Mouse (Mus musculus) testis, adult 2 months (tissue): ENCODE measurements around the gene Elane. TPM values are rescaled to one million over a fixed set of nuclear protein-coding genes. Genes with fewer than 3 reads are reported as not detected.
A peak's percentile ranks its signal among the peaks of the same experiment; 100 is the strongest.

Experiments
- H3K27ac ChIP-seq: fragments of 200-500 bp; 2 replicates; pipeline ENCODE4 v1.5.1; 2012; ENCODE audit warnings: low read depth, low read length; ENCODE audit not compliant: control insufficient read depth, insufficient read depth
- H3K27me3 ChIP-seq: fragments of 200-500 bp; 2 replicates; pipeline ENCODE4 v1.6.1; 2012; ENCODE audit warnings: mild to moderate bottlenecking, low read length, moderate library complexity; ENCODE audit not compliant: control insufficient read depth, insufficient read depth
- H3K36me3 ChIP-seq: fragments of 200-500 bp; 2 replicates; pipeline ENCODE4 v1.6.1; 2012; ENCODE audit warnings: mild to moderate bottlenecking, low read length; ENCODE audit not compliant: control insufficient read depth, insufficient read depth
- H3K4me1 ChIP-seq: fragments of 200-500 bp; 2 replicates; pipeline ENCODE4 v1.6.1; 2012; ENCODE audit warnings: low read length; ENCODE audit not compliant: control insufficient read depth, insufficient read depth
- H3K4me3 ChIP-seq: fragments of 200-500 bp; 2 replicates; pipeline ENCODE4 v1.5.1; 2012; ENCODE audit warnings: low read depth, mild to moderate bottlenecking, low read length, moderate library complexity, mixed read lengths; ENCODE audit not compliant: control insufficient read depth
- CTCF ChIP-seq: fragments of 200-500 bp; IDR thresholded peaks from 2 replicates; pipeline ENCODE4 v1.5.1; 2012; ENCODE audit warnings: low read depth, mild to moderate bottlenecking, inconsistent platforms, low read length, moderate library complexity; ENCODE audit not compliant: control insufficient read depth, insufficient read depth, insufficient replicate concordance
- POLR2A ChIP-seq: fragments of 200-500 bp; IDR thresholded peaks from 2 replicates; pipeline ENCODE4 v1.6.1; 2012; ENCODE audit warnings: low read depth, mild to moderate bottlenecking, inconsistent platforms, low read length, moderate library complexity; ENCODE audit not compliant: control insufficient read depth
- polyA plus RNA-seq: library from polyadenylated mRNA; depleted of rRNA; stranded (reverse); fragments of >200 nt; gene quantifications from 2 replicates; pipeline ENCODE4 v1.2.3, GENCODE M21; 2012

The Elane gene
- polyA plus RNA-seq, 1 experiment = 0.11 TPM

GRCm38 (mm10) chr10:79858416-79859074 is 27.5 kb upstream of the Elane start:
- no peak overlapping the region for H3K27ac ChIP-seq
- peaks cover 9% of the 10 kb centered on the region for H3K4me1 ChIP-seq
- no peaks in the 10 kb centered on the region for H3K27me3 ChIP-seq
- H3K36me3 ChIP-seq = peaks cover 5% of the 10 kb centered on the region
- no peak for TF ChIP-seq CTCF
- TF ChIP-seq POLR2A = no peak
- no peak overlapping the region for H3K4me3 ChIP-seq

- H3K4me3 ChIP-seq = no peak overlapping the region
- H3K27me3 ChIP-seq = no peaks in the 10 kb centered on the region
- H3K4me1 ChIP-seq = peaks cover 9% of the 10 kb centered on the region
- no peak overlapping the region for H3K27ac ChIP-seq
- TF ChIP-seq CTCF (no peak), POLR2A (no peak)
- H3K36me3 ChIP-seq = peaks cover 5% of the 10 kb centered on the region
These were observed 26.9 kb upstream of the Elane start for GRCm38 (mm10) chr10:79859116-79859515.

GRCm38 (mm10) chr10:79860079-79860911 is 25.8 kb upstream of the Elane start:
- Histone ChIP-seq H3K36me3 (peaks cover 5% of the 10 kb centered on the region), H3K27ac (no peak overlapping the region), H3K4me3 (no peak overlapping the region), H3K27me3 (no peaks in the 10 kb centered on the region), H3K4me1 (peaks cover 9% of the 10 kb centered on the region)
- TF ChIP-seq CTCF (no peak), POLR2A (no peak)

GRCm38 (mm10) chr10:79861230-79862048 is 24.6 kb upstream of the Elane start:
- Histone ChIP-seq H3K4me3 (no peak overlapping the region), H3K4me1 (peaks cover 4% of the 10 kb centered on the region), H3K27me3 (no peaks in the 10 kb centered on the region), H3K27ac (no peak overlapping the region), H3K36me3 (peaks cover 4% of the 10 kb centered on the region)
- TF ChIP-seq POLR2A (no peak), CTCF (no peak)

GRCm38 (mm10) chr10:79862049-79862788 is 23.8 kb upstream of the Elane start:
- TF ChIP-seq CTCF (no peak), POLR2A (0 out of 2 replicates have a peak, but pooled peaks have one; percentile 19)
- Histone ChIP-seq H3K36me3 (peaks cover 4% of the 10 kb centered on the region), H3K27me3 (no peaks in the 10 kb centered on the region), H3K27ac (no peak overlapping the region), H3K4me3 (no peak overlapping the region), H3K4me1 (no peaks in the 10 kb centered on the region; the same call in 1 of the 2 replicates)

GRCm38 (mm10) chr10:79862925-79863324 is 23.1 kb upstream of the Elane start:
- Histone ChIP-seq H3K27ac (no peak overlapping the region), H3K27me3 (no peaks in the 10 kb centered on the region), H3K4me3 (no peak overlapping the region), H3K36me3 (peaks cover 4% of the 10 kb centered on the region), H3K4me1 (no peaks in the 10 kb centered on the region; the same call in 1 of the 2 replicates)
- TF ChIP-seq POLR2A = no peak
- TF ChIP-seq CTCF = no peak
